Mouse (Mus musculus) neural tube, embryonic 13.5 days (tissue): ENCODE measurements around the gene Zfp292. TPM values are rescaled to one million over a fixed set of nuclear protein-coding genes. Genes with fewer than 3 reads are reported as not detected.
A peak's percentile ranks its signal among the peaks of the same experiment; 100 is the strongest.

Source experiments
- ATAC-seq: fragments of 200-750 bp; cut with Nextera tagmentation; 2 replicates; pipeline ENCODE4 v1.8.0; 2017; ENCODE audit warnings: low read depth, mild to moderate bottlenecking, moderate TSS enrichment, moderate library complexity
- H3K27ac ChIP-seq: fragments of 300-500 bp; sonication (generic); replicated peaks from 2 replicates; pipeline ENCODE4 v1.5.1; 2015; ENCODE audit warnings: moderate library complexity, mild to moderate bottlenecking, inconsistent platforms
- H3K27me3 ChIP-seq: fragments of 300-500 bp; sonication (generic); 2 replicates; pipeline ENCODE4 v1.6.1; 2015; ENCODE audit warnings: mild to moderate bottlenecking, inconsistent platforms
- H3K36me3 ChIP-seq: fragments of 300-500 bp; sonication (generic); 2 replicates; pipeline ENCODE4 v1.6.1; 2015; ENCODE audit warnings: mild to moderate bottlenecking, inconsistent platforms
- H3K4me1 ChIP-seq: fragments of 300-500 bp; sonication (generic); replicated peaks from 2 replicates; pipeline ENCODE4 v1.6.1; 2015; ENCODE audit warnings: inconsistent platforms
- H3K4me2 ChIP-seq: fragments of 300-500 bp; sonication (generic); 2 replicates; pipeline ENCODE4 v1.6.1; 2015; ENCODE audit warnings: inconsistent platforms, mild to moderate bottlenecking, moderate library complexity
- H3K4me3 ChIP-seq: fragments of 300-500 bp; sonication (generic); 2 replicates; pipeline ENCODE4 v1.5.1; 2015; ENCODE audit warnings: mild to moderate bottlenecking, inconsistent platforms
- H3K9ac ChIP-seq: fragments of 300-500 bp; sonication (generic); 2 replicates; pipeline ENCODE4 v1.6.1; 2015; ENCODE audit warnings: moderate library complexity, mild to moderate bottlenecking, inconsistent platforms
- H3K9me3 ChIP-seq: fragments of 300-500 bp; sonication (generic); 2 replicates; pipeline ENCODE4 v1.6.1; 2016; ENCODE audit warnings: inconsistent platforms
- WGBS: fragments of 180-500 bp; shearing (Covaris S2); methylation state at CpG from one replicate; pipeline ENCODE4 v1.1.7; 2015; 5-methylcytosine and 5-hydroxymethylcytosine counted together
- polyA plus RNA-seq: library from polyadenylated mRNA; unstranded; fragments of >200 nt; fragmentation: Nextera tagmentation; extraction: Ambion mirVana; gene quantifications from 2 replicates; pipeline ENCODE4 v1.2.1, GENCODE M21; 2015

Gene Zfp292
- polyA plus RNA-seq, 1 experiment from 2014 or later: 29.0 TPM

GRCm38 (mm10) chr4:34880921-34881650, 1.7 kb downstream of the Zfp292 start:
- Histone ChIP-seq H3K9ac (peak overlapping the region; percentile 99), H3K27ac (no peak overlapping the region), H3K4me3 (peak overlapping the region; percentile 95), H3K4me1 (peaks cover 31% of the 10 kb centered on the region), H3K27me3 (no peaks in the 10 kb centered on the region), H3K9me3 (no peaks in the 10 kb centered on the region), H3K4me2 (peak overlapping the region; percentile 78), H3K36me3 (peaks cover 13% of the 10 kb centered on the region; the same call in 1 of the 2 replicates)
- WGBS: 88% methylated on average over 10 of the region's 10 CpGs
- ATAC-seq: no peak

- no peak overlapping the region for H3K9ac ChIP-seq
- no peak overlapping the region for H3K27ac ChIP-seq
- WGBS: 76% methylated on average over 1 of the region's 1 CpGs
- no peak overlapping the region for H3K4me3 ChIP-seq
- H3K9me3 ChIP-seq: no peaks in the 10 kb centered on the region
- ATAC-seq: no peak
- no peak overlapping the region for H3K4me2 ChIP-seq
- H3K36me3 ChIP-seq: peaks cover 13% of the 10 kb centered on the region; the same call in 1 of the 2 replicates
- H3K27me3 ChIP-seq: no peaks in the 10 kb centered on the region
- peaks cover 23% of the 10 kb centered on the region for H3K4me1 ChIP-seq
These were observed 8.5 kb downstream of the Zfp292 start for GRCm38 (mm10) chr4:34874234-34874633.

GRCm38 (mm10) chr4:34872896-34873495, 9.8 kb downstream of the Zfp292 start:
- Histone ChIP-seq H3K4me2 (no peak overlapping the region), H3K27me3 (no peaks in the 10 kb centered on the region), H3K9me3 (no peaks in the 10 kb centered on the region), H3K9ac (no peak overlapping the region), H3K4me1 (peaks cover 23% of the 10 kb centered on the region), H3K4me3 (no peak overlapping the region), H3K27ac (no peak overlapping the region), H3K36me3 (peaks cover 13% of the 10 kb centered on the region; the same call in 1 of the 2 replicates)
- ATAC-seq: no peak
- 95% methylated on average over 4 of the region's 4 CpGs for WGBS

GRCm38 (mm10) chr4:34869813-34870212, 12.9 kb downstream of the Zfp292 start:
- 87% methylated on average over 3 of the region's 3 CpGs for WGBS

GRCm38 (mm10) chr4:34861438-34861837, 21.3 kb downstream of the Zfp292 start:
- Histone ChIP-seq H3K4me1 (peaks cover 20% of the 10 kb centered on the region), H3K27ac (no peak overlapping the region), H3K9ac (no peak overlapping the region), H3K36me3 (no peaks in the 10 kb centered on the region), H3K4me3 (no peak overlapping the region), H3K27me3 (no peaks in the 10 kb centered on the region), H3K4me2 (no peak overlapping the region), H3K9me3 (no peaks in the 10 kb centered on the region)
- WGBS: 92% methylated on average over 3 of the region's 3 CpGs
- ATAC-seq: no peak

More at GRCm38 (mm10) chr4:34869813-34870212, 12.9 kb downstream of the Zfp292 start:
- no peak overlapping the region for H3K9ac ChIP-seq
- no peaks in the 10 kb centered on the region for H3K27me3 ChIP-seq
- no peak overlapping the region for H3K27ac ChIP-seq
- ATAC-seq: no peak
- H3K9me3 ChIP-seq: no peaks in the 10 kb centered on the region
- peaks cover 23% of the 10 kb centered on the region for H3K4me1 ChIP-seq
- H3K4me3 ChIP-seq: no peak overlapping the region
- H3K4me2 ChIP-seq: no peak overlapping the region
- H3K36me3 ChIP-seq: no peaks in the 10 kb centered on the region

GRCm38 (mm10) chr4:34859416-34859815, 23.3 kb downstream of the Zfp292 start:
- H3K4me3 ChIP-seq: no peak overlapping the region

GRCm38 (mm10) chr4:34858903-34859302, 23.9 kb downstream of the Zfp292 start:
- H3K27ac ChIP-seq: no peak overlapping the region
- no peak overlapping the region for H3K4me2 ChIP-seq
- 96% methylated on average over 3 of the region's 3 CpGs for WGBS
- H3K36me3 ChIP-seq: peaks cover 3% of the 10 kb centered on the region; the same call in 1 of the 2 replicates
- no peaks in the 10 kb centered on the region for H3K9me3 ChIP-seq
- no peak overlapping the region for H3K4me3 ChIP-seq
- ATAC-seq: no peak
- no peak overlapping the region for H3K9ac ChIP-seq
- peaks cover 25% of the 10 kb centered on the region for H3K4me1 ChIP-seq
- H3K27me3 ChIP-seq: no peaks in the 10 kb centered on the region

More at GRCm38 (mm10) chr4:34859416-34859815, 23.3 kb downstream of the Zfp292 start:
- no peaks in the 10 kb centered on the region for H3K27me3 ChIP-seq
- no peak overlapping the region for H3K4me2 ChIP-seq
- no peaks in the 10 kb centered on the region for H3K9me3 ChIP-seq
- 91% methylated on average over 3 of the region's 3 CpGs for WGBS
- peaks cover 25% of the 10 kb centered on the region for H3K4me1 ChIP-seq
- ATAC-seq: no peak
- no peak overlapping the region for H3K9ac ChIP-seq
- no peaks in the 10 kb centered on the region for H3K36me3 ChIP-seq
- H3K27ac ChIP-seq: no peak overlapping the region

GRCm38 (mm10) chr4:34855966-34856365, 26.8 kb downstream of the Zfp292 start:
- WGBS: 3% methylated on average over 1 of the region's 1 CpGs
- no peaks in the 10 kb centered on the region for H3K9me3 ChIP-seq
- no peak overlapping the region for H3K9ac ChIP-seq
- peaks cover 18% of the 10 kb centered on the region for H3K36me3 ChIP-seq
- peaks cover 25% of the 10 kb centered on the region for H3K4me1 ChIP-seq
- H3K27ac ChIP-seq: no peak overlapping the region
- H3K4me2 ChIP-seq: no peak overlapping the region
- ATAC-seq: no peak
- no peak overlapping the region for H3K4me3 ChIP-seq
- H3K27me3 ChIP-seq: no peaks in the 10 kb centered on the region

GRCm38 (mm10) chr4:34852051-34852450, 30.7 kb downstream of the Zfp292 start:
- H3K4me1 ChIP-seq: peaks cover 14% of the 10 kb centered on the region
- no peaks in the 10 kb centered on the region for H3K9me3 ChIP-seq
- 94% methylated on average over 7 of the region's 7 CpGs for WGBS
- H3K27me3 ChIP-seq: no peaks in the 10 kb centered on the region
- no peak overlapping the region for H3K27ac ChIP-seq
- no peak for ATAC-seq
- no peak overlapping the region for H3K4me2 ChIP-seq
- H3K4me3 ChIP-seq: no peak overlapping the region
- H3K9ac ChIP-seq: no peak overlapping the region
- H3K36me3 ChIP-seq: peaks cover 22% of the 10 kb centered on the region

GRCm38 (mm10) chr4:34850156-34850555, 32.6 kb downstream of the Zfp292 start:
- Histone ChIP-seq H3K9ac (no peak overlapping the region), H3K4me3 (no peak overlapping the region), H3K4me2 (no peak overlapping the region), H3K9me3 (no peaks in the 10 kb centered on the region), H3K36me3 (peaks cover 22% of the 10 kb centered on the region), H3K27me3 (no peaks in the 10 kb centered on the region), H3K27ac (no peak overlapping the region), H3K4me1 (peaks cover 10% of the 10 kb centered on the region; the same call in 1 of the 2 replicates)
- ATAC-seq: no peak
- WGBS: 89% methylated on average over 2 of the region's 2 CpGs

- H3K4me3 ChIP-seq: no peak overlapping the region
- no peaks in the 10 kb centered on the region for H3K9me3 ChIP-seq
- no peak overlapping the region for H3K27ac ChIP-seq
- H3K9ac ChIP-seq: no peak overlapping the region
- ATAC-seq: no peak
- H3K27me3 ChIP-seq: no peaks in the 10 kb centered on the region
- H3K36me3 ChIP-seq: peaks cover 12% of the 10 kb centered on the region
- 94% methylated on average over 6 of the region's 6 CpGs for WGBS
- H3K4me1 ChIP-seq: peaks cover 21% of the 10 kb centered on the region
- H3K4me2 ChIP-seq: no peak overlapping the region
These were observed 35.0 kb downstream of the Zfp292 start for GRCm38 (mm10) chr4:34847679-34848309.

GRCm38 (mm10) chr4:34843839-34844238, 38.9 kb downstream of the Zfp292 start:
- no peaks in the 10 kb centered on the region for H3K27me3 ChIP-seq
- no peaks in the 10 kb centered on the region for H3K9me3 ChIP-seq
- H3K9ac ChIP-seq: no peak overlapping the region
- H3K4me3 ChIP-seq: no peak overlapping the region
- peaks cover 25% of the 10 kb centered on the region for H3K4me1 ChIP-seq
- WGBS: 88% methylated on average over 1 of the region's 1 CpGs
- no peak overlapping the region for H3K4me2 ChIP-seq
- H3K36me3 ChIP-seq: peaks cover 7% of the 10 kb centered on the region
- ATAC-seq: no peak
- H3K27ac ChIP-seq: no peak overlapping the region
